In the genomic region with DNA sequence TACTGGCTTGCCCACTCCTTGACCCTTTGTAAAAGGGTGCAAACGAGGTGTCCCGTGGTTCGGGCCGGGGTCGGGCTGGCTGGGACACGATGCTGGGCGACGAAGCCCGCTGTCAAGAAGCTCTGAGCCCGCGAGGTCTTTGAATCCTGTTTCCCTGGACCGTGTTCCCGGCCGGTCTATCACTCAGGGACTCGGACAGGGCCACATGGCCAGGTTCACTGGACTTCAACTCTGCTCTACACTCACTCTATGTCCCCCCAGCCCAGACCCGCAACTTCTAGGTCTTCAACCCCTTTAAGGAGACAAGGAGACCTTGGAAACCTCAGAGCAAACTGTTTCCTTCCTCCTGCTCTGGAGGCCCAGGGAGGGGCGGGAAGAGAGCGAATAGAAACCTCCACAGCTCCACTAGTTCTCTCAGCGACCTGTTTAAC, we compare ENCODE assay signal across 8 mouse cellular contexts. TPM values are rescaled to one million over a fixed set of nuclear protein-coding genes. Genes with fewer than 3 reads are reported as not detected.
A peak's percentile ranks its signal among the peaks of the same experiment; 100 is the strongest.
DNase-seq lines count a peak whose midpoint lies in the region; ATAC-seq and TF ChIP-seq lines count a peak whose summit lies in the region.

No protein-coding gene starts in this region.

- no peak overlapping the region for H3K4me3 ChIP-seq in cerebellum, adult 2 months (replicated peaks; ENCODE audit: insufficient read depth, low read depth, low read length)
- peak overlapping the region; percentile 70 for H3K4me3 ChIP-seq in E14TG2a.4 (replicated peaks; ENCODE audit: low read length)
- H3K4me3 ChIP-seq in forebrain, postnatal 0 days (ENCODE audit: low read depth, low read length) = peak overlapping the region; percentile 54
- H3K4me3 ChIP-seq in limb, embryonic 10.5 days = peak overlapping the region; percentile 60
- H3K4me3 ChIP-seq in stomach, embryonic 16.5 days (replicated peaks; ENCODE audit: low read length) = peak overlapping the region; percentile 29

- 2% methylated on average over 19 of the region's 19 CpGs for WGBS in cerebellum, adult 2 months
- under 1% methylated on average over 19 of the region's 19 CpGs for WGBS in forebrain, postnatal 0 days
- under 1% methylated on average over 19 of the region's 19 CpGs for WGBS in limb, embryonic 10.5 days
- 1% methylated on average over 19 of the region's 19 CpGs for WGBS in stomach, embryonic 16.5 days

- intact Hi-C loops in gastrocnemius, postnatal 14 days (cut with DNase I; ENCODE audit: low total_unique reads) = loop anchor here (10.0 kb wide), 1 partner anchor 855 kb away; no protein-coding TSS in a partner anchor

- ATAC-seq in forebrain, postnatal 0 days = no peak
- ATAC-seq in stomach, embryonic 16.5 days (ENCODE audit: insufficient read depth, low FRiP score) = no peak; the same call in 1 of the 2 replicates

- no peak for TF ChIP-seq POLR2A in cerebellum, adult 2 months (IDR thresholded peaks at IDR 0.05; ENCODE audit: borderline replicate concordance, insufficient read depth, low read length)

- H3K9ac ChIP-seq in forebrain, postnatal 0 days = peak overlapping the region; percentile 63
- H3K9ac ChIP-seq in stomach, embryonic 16.5 days (ENCODE audit: low read length) = no peak overlapping the region

- no peaks in the 10 kb centered on the region for H3K36me3 ChIP-seq in E14TG2a.4 (ENCODE audit: insufficient read depth, low read length)
- H3K36me3 ChIP-seq in forebrain, postnatal 0 days (ENCODE audit: insufficient read depth) = no peaks in the 10 kb centered on the region
- no peaks in the 10 kb centered on the region for H3K36me3 ChIP-seq in limb, embryonic 10.5 days
- H3K36me3 ChIP-seq in stomach, embryonic 16.5 days (ENCODE audit: control insufficient read depth, insufficient read depth, low read length) = no peaks in the 10 kb centered on the region

- peak overlapping the region; percentile 66 for H3K4me2 ChIP-seq in forebrain, postnatal 0 days (ENCODE audit: low read depth)
- H3K4me2 ChIP-seq in stomach, embryonic 16.5 days (ENCODE audit: low read depth, low read length) = no peak overlapping the region; the same call in 1 of the 2 replicates

- H3K4me1 ChIP-seq in cerebellum, adult 2 months (ENCODE audit: control insufficient read depth, insufficient read depth, low read length) = no peaks in the 10 kb centered on the region
- H3K4me1 ChIP-seq in E14TG2a.4 (replicated peaks; ENCODE audit: low read depth, low read length) = peaks cover 23% of the 10 kb centered on the region
- H3K4me1 ChIP-seq in forebrain, postnatal 0 days (ENCODE audit: insufficient read depth) = no peaks in the 10 kb centered on the region
- peaks cover 37% of the 10 kb centered on the region for H3K4me1 ChIP-seq in limb, embryonic 10.5 days
- peaks cover 15% of the 10 kb centered on the region for H3K4me1 ChIP-seq in stomach, embryonic 16.5 days (ENCODE audit: control insufficient read depth, insufficient read depth, low read length)

- peak; percentile 17 to 38 for DNase-seq in cerebellum, postnatal 14 days
- no peak for DNase-seq in cerebellum, adult 2 months
- peak; percentile 50 for DNase-seq in forebrain, postnatal 0 days
- DNase-seq in limb, embryonic 10.5 days (ENCODE audit: low spot score) = peak; percentile 69
- no peak for DNase-seq in gastrocnemius, postnatal 14 days
- no peak for DNase-seq in adrenal gland, postnatal 14 days

- no peaks in the 10 kb centered on the region for H3K9me3 ChIP-seq in E14TG2a.4 (ENCODE audit: low read length)
- no peaks in the 10 kb centered on the region for H3K9me3 ChIP-seq in forebrain, postnatal 0 days (ENCODE audit: low read length)
- H3K9me3 ChIP-seq in limb, embryonic 10.5 days (replicated peaks) = no peaks in the 10 kb centered on the region
- no peaks in the 10 kb centered on the region for H3K9me3 ChIP-seq in stomach, embryonic 16.5 days (replicated peaks; ENCODE audit: control insufficient read depth, low read length)

- peaks cover 16% of the 10 kb centered on the region; the same call in 1 of the 2 replicates for H3K27me3 ChIP-seq in cerebellum, adult 2 months (ENCODE audit: control insufficient read depth, insufficient read depth, low read length)
- peaks cover 99% of the 10 kb centered on the region for H3K27me3 ChIP-seq in E14TG2a.4 (ENCODE audit: insufficient read depth, low read length)
- peaks cover 24% of the 10 kb centered on the region for H3K27me3 ChIP-seq in forebrain, postnatal 0 days (ENCODE audit: insufficient read depth, low read length)
- peaks cover 100% of the 10 kb centered on the region for H3K27me3 ChIP-seq in limb, embryonic 10.5 days (ENCODE audit: low read depth, poor library complexity, severe bottlenecking)
- peaks cover 90% of the 10 kb centered on the region for H3K27me3 ChIP-seq in stomach, embryonic 16.5 days (ENCODE audit: control insufficient read depth, insufficient read depth, low read length)

- H3K27ac ChIP-seq in cerebellum, adult 2 months (ENCODE audit: insufficient read depth, low read length) = no peak overlapping the region
- H3K27ac ChIP-seq in forebrain, postnatal 0 days (ENCODE audit: low read depth, low read length) = 0 out of 2 replicates have a peak overlapping the region, but pooled peaks have one; percentile 80
- peak overlapping the region; percentile 87 for H3K27ac ChIP-seq in limb, embryonic 10.5 days
- no peak overlapping the region for H3K27ac ChIP-seq in stomach, embryonic 16.5 days (ENCODE audit: low read length)

- no peak for TF ChIP-seq CTCF in cerebellum, adult 2 months (IDR thresholded peaks at IDR 0.05; ENCODE audit: borderline replicate concordance, insufficient read depth, low read depth, low read length)
- no peak for TF ChIP-seq CTCF in E14TG2a.4 (conservative IDR thresholded peaks at IDR 0.05; ENCODE audit: low read length)
- no peak for TF ChIP-seq CTCF in forebrain, postnatal 0 days (IDR thresholded peaks at IDR 0.05; ENCODE audit: low read depth)

RNA-seq across cellular contexts. Expression of gene Emx2, which starts 1.7 kb away (rescaled TPM):
- 0.07 and 0.13 TPM in 2 replicates for polyA plus RNA-seq in cerebellum, adult 2 months (2012; rRNA removed)
- total RNA-seq in forebrain, postnatal 0 days (2014; rRNA removed) = 3.2 and 6.0 TPM in 2 replicates
- polyA plus RNA-seq in forebrain, postnatal 0 days (2015; fragmentation: Nextera tagmentation; extraction: Ambion mirVana) = 4.7 and 11.2 TPM in 2 replicates
- 12.0 and 12.7 TPM in 2 replicates for polyA plus RNA-seq in limb, embryonic 10.5 days (2016; fragmentation: Nextera tagmentation; extraction: Ambion mirVana)
- 0.25 and 0.56 TPM in 2 replicates for polyA plus RNA-seq in stomach, embryonic 16.5 days (2015; fragmentation: Nextera tagmentation; extraction: Ambion mirVana)
- total RNA-seq in gastrocnemius, postnatal 14 days (2021) = 1 to 10 TPM in 1 of 2 experiments, under 1 TPM in 1; 0.66 to 1.2 TPM
- not detected in 2 replicates for total RNA-seq in adrenal gland, postnatal 14 days (2021)

Comparison
In these comparisons a context has a peak if more than half of its experiments do, and no peak if none do; other contexts are left out.
1. DNase-seq: peak in cerebellum, postnatal 14 days (2 of 2), forebrain, postnatal 0 days (single experiment) and limb, embryonic 10.5 days (single experiment); none in cerebellum, adult 2 months (0 of 2), gastrocnemius, postnatal 14 days (single experiment) and adrenal gland, postnatal 14 days (single experiment).
2. H3K27ac ChIP-seq: peak in forebrain, postnatal 0 days (single experiment) and limb, embryonic 10.5 days (single experiment); none in cerebellum, adult 2 months (single experiment) and stomach, embryonic 16.5 days (single experiment).